Mouse (Mus musculus) cortical plate, adult 2 months (tissue): ENCODE measurements around the gene Ablim1.

Source experiments
- CTCF ChIP-seq: fragments of 200-500 bp; IDR thresholded peaks from 2 replicates; pipeline ENCODE4 v1.5.1; 2011; ENCODE audit warnings: mild to moderate bottlenecking, control low read depth, low read length; ENCODE audit not compliant: insufficient read depth; ENCODE audit errors: extremely low read depth
- POLR2A ChIP-seq: fragments of 200-500 bp; IDR thresholded peaks from 2 replicates; pipeline ENCODE4 v1.6.1; 2011; ENCODE audit warnings: mild to moderate bottlenecking, low read length, control low read depth; ENCODE audit not compliant: insufficient read depth; ENCODE audit errors: extremely low read depth

DNA sequence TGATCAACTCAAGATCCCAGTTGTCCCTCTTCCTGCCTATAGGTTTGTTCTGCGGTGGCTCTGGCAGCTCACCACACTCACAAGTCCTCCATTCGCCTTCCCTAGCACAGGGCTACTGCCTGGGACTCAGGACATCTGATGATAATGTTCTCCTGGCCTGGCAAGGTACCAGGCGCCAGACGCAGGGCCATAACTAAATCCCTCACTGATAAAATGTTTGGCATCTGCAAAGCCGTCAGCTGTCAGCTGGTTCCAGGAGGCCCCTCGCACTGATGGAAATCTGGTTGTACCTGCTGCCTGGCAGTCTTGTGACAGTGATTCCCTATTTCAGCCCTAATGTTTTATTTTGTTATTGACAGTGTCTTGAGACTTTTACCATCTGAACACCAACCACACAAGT is 74.5 kb downstream of the Ablim1 start:
- no peak for TF ChIP-seq POLR2A
- TF ChIP-seq CTCF = no peak
